Mouse (Mus musculus) stomach, embryonic 14.5 days (tissue): ENCODE measurements around the gene Sntg2. TPM values are rescaled to one million over a fixed set of nuclear protein-coding genes. Genes with fewer than 3 reads are reported as not detected.

Experiments
- ATAC-seq: fragments of 200-750 bp; cut with Nextera tagmentation; 2 replicates; pipeline ENCODE4 v1.8.0; 2017; ENCODE audit warnings: low read depth, moderate TSS enrichment; ENCODE audit not compliant: insufficient number of reproducible peaks, insufficient read depth, low FRiP score
- H3K27ac ChIP-seq: fragments of 300-500 bp; sonication (generic); 2 replicates; pipeline ENCODE4 v1.5.1; 2014; ENCODE audit warnings: mild to moderate bottlenecking, low read length, moderate library complexity, mixed read lengths
- H3K27me3 ChIP-seq: fragments of 300-500 bp; sonication (generic); 2 replicates; pipeline ENCODE4 v1.6.1; 2014; ENCODE audit warnings: low read length, control low read depth, mixed read lengths; ENCODE audit not compliant: control insufficient read depth, insufficient read depth
- H3K36me3 ChIP-seq: fragments of 300-500 bp; sonication (generic); 2 replicates; pipeline ENCODE4 v1.6.1; 2014; ENCODE audit warnings: mild to moderate bottlenecking, control low read depth, low read length, moderate library complexity, mixed read lengths; ENCODE audit not compliant: control insufficient read depth, insufficient read depth
- H3K4me1 ChIP-seq: fragments of 300-500 bp; sonication (generic); 2 replicates; pipeline ENCODE4 v1.6.1; 2014; ENCODE audit warnings: low read length, control low read depth, mixed read lengths; ENCODE audit not compliant: control insufficient read depth, insufficient read depth
- H3K4me2 ChIP-seq: fragments of 300-500 bp; sonication (generic); replicated peaks from 2 replicates; pipeline ENCODE4 v1.6.1; 2014; ENCODE audit warnings: low read depth, low read length, control low read depth
- H3K4me3 ChIP-seq: fragments of 300-500 bp; sonication (generic); 2 replicates; pipeline ENCODE4 v1.5.1; 2014; ENCODE audit warnings: low read depth, low read length, control low read depth
- H3K9ac ChIP-seq: fragments of 300-500 bp; sonication (generic); replicated peaks from 2 replicates; pipeline ENCODE4 v1.6.1; 2014; ENCODE audit warnings: low read depth, mild to moderate bottlenecking, control low read depth, low read length, moderate library complexity, mixed read lengths
- H3K9me3 ChIP-seq: fragments of 300-500 bp; sonication (generic); 2 replicates; pipeline ENCODE4 v1.6.1; 2016; ENCODE audit warnings: low read depth, low read length, control low read depth; ENCODE audit not compliant: control insufficient read depth
- WGBS: fragments of 180-500 bp; shearing (Covaris S2); extraction: QIAGEN DNeasy Blood & Tissue Kit; methylation state at CpG from one replicate; pipeline ENCODE4 v1.1.7; 2014; 5-methylcytosine and 5-hydroxymethylcytosine counted together
- polyA plus RNA-seq: library from polyadenylated mRNA; unstranded; fragments of >200 nt; fragmentation: Nextera tagmentation; extraction: Ambion mirVana; gene quantifications from 2 replicates; pipeline ENCODE4 v1.2.1, GENCODE M21; 2014

The Sntg2 gene
- polyA plus RNA-seq, 1 experiment from 2014 or later = 32.5 TPM

- H3K36me3 ChIP-seq = no peaks in the 10 kb centered on the region
- ATAC-seq = no peak
- H3K4me1 ChIP-seq = peaks cover 9% of the 10 kb centered on the region; the same call in 1 of the 2 replicates
- H3K27me3 ChIP-seq = no peaks in the 10 kb centered on the region
- H3K9ac ChIP-seq = no peak overlapping the region
- no peak overlapping the region for H3K4me3 ChIP-seq
- H3K27ac ChIP-seq = no peak overlapping the region
- no peaks in the 10 kb centered on the region for H3K9me3 ChIP-seq
- no peak overlapping the region for H3K4me2 ChIP-seq
These were observed 60.2 kb downstream of the Sntg2 start for GRCm38 (mm10) chr12:30313021-30313420.

- Histone ChIP-seq H3K4me3 (no peak overlapping the region), H3K9me3 (no peaks in the 10 kb centered on the region), H3K27ac (no peak overlapping the region; the same call in 1 of the 2 replicates), H3K9ac (no peak overlapping the region), H3K4me1 (peaks cover 9% of the 10 kb centered on the region; the same call in 1 of the 2 replicates), H3K36me3 (no peaks in the 10 kb centered on the region), H3K4me2 (no peak overlapping the region), H3K27me3 (no peaks in the 10 kb centered on the region)
- ATAC-seq = no peak
- WGBS = 34% methylated on average over 5 of the region's 5 CpGs
These were observed 64.8 kb downstream of the Sntg2 start for GRCm38 (mm10) chr12:30308197-30308939.

GRCm38 (mm10) chr12:30292724-30293560, 80.2 kb downstream of the Sntg2 start:
- no peak for ATAC-seq
- Histone ChIP-seq H3K9ac (no peak overlapping the region), H3K27me3 (no peaks in the 10 kb centered on the region), H3K36me3 (no peaks in the 10 kb centered on the region), H3K4me2 (no peak overlapping the region), H3K4me1 (0 out of 2 replicates have a peak, but pooled peaks cover 3% of the 10 kb centered on the region), H3K27ac (no peak overlapping the region), H3K9me3 (no peaks in the 10 kb centered on the region), H3K4me3 (no peak overlapping the region)
- WGBS = 58% methylated on average over 13 of the region's 13 CpGs

GRCm38 (mm10) chr12:30286888-30287573, 86.1 kb downstream of the Sntg2 start:
- H3K4me3 ChIP-seq = no peak overlapping the region
- no peaks in the 10 kb centered on the region for H3K9me3 ChIP-seq
- H3K4me1 ChIP-seq = no peaks in the 10 kb centered on the region
- no peaks in the 10 kb centered on the region for H3K27me3 ChIP-seq
- no peaks in the 10 kb centered on the region for H3K36me3 ChIP-seq
- WGBS = 49% methylated on average over 5 of the region's 5 CpGs
- H3K27ac ChIP-seq = no peak overlapping the region
- H3K4me2 ChIP-seq = no peak overlapping the region
- H3K9ac ChIP-seq = no peak overlapping the region
- ATAC-seq = no peak

GRCm38 (mm10) chr12:30283741-30284140, 89.4 kb downstream of the Sntg2 start:
- no peak overlapping the region for H3K4me2 ChIP-seq
- WGBS = 63% methylated on average over 4 of the region's 4 CpGs
- H3K27me3 ChIP-seq = no peaks in the 10 kb centered on the region
- ATAC-seq = no peak
- peaks cover 4% of the 10 kb centered on the region; the same call in 1 of the 2 replicates for H3K4me1 ChIP-seq
- H3K27ac ChIP-seq = no peak overlapping the region
- no peaks in the 10 kb centered on the region for H3K36me3 ChIP-seq
- no peak overlapping the region for H3K9ac ChIP-seq
- H3K9me3 ChIP-seq = no peaks in the 10 kb centered on the region
- H3K4me3 ChIP-seq = no peak overlapping the region

GRCm38 (mm10) chr12:30272242-30272985, 100.8 kb downstream of the Sntg2 start:
- H3K36me3 ChIP-seq = no peaks in the 10 kb centered on the region
- H3K27ac ChIP-seq = peak overlapping the region; percentile 75; the same call in 1 of the 2 replicates
- no peaks in the 10 kb centered on the region for H3K27me3 ChIP-seq
- H3K4me2 ChIP-seq = no peak overlapping the region
- 43% methylated on average over 8 of the region's 8 CpGs for WGBS
- H3K9me3 ChIP-seq = no peaks in the 10 kb centered on the region
- no peak overlapping the region for H3K4me3 ChIP-seq
- no peak overlapping the region for H3K9ac ChIP-seq
- no peaks in the 10 kb centered on the region for H3K4me1 ChIP-seq
- peak; percentile 81; the same call in 1 of the 2 replicates for ATAC-seq

GRCm38 (mm10) chr12:30264206-30264605, 109.0 kb downstream of the Sntg2 start:
- no peak overlapping the region for H3K4me2 ChIP-seq

GRCm38 (mm10) chr12:30261187-30261586, 112.0 kb downstream of the Sntg2 start:
- Histone ChIP-seq H3K4me1 (no peaks in the 10 kb centered on the region), H3K36me3 (no peaks in the 10 kb centered on the region), H3K9me3 (no peaks in the 10 kb centered on the region), H3K9ac (no peak overlapping the region), H3K27ac (no peak overlapping the region), H3K4me2 (no peak overlapping the region), H3K4me3 (no peak overlapping the region), H3K27me3 (no peaks in the 10 kb centered on the region)
- ATAC-seq = no peak
- WGBS = 17% methylated on average over 2 of the region's 2 CpGs

More at GRCm38 (mm10) chr12:30264206-30264605, 109.0 kb downstream of the Sntg2 start:
- Histone ChIP-seq H3K9ac (no peak overlapping the region), H3K36me3 (no peaks in the 10 kb centered on the region), H3K27ac (no peak overlapping the region), H3K4me1 (no peaks in the 10 kb centered on the region), H3K9me3 (no peaks in the 10 kb centered on the region), H3K4me3 (no peak overlapping the region), H3K27me3 (no peaks in the 10 kb centered on the region)
- WGBS = 53% methylated on average over 5 of the region's 5 CpGs
- ATAC-seq = no peak
